Mouse (Mus musculus) Patski (cell line): ENCODE data around the gene Eif3d. TPM values are rescaled to one million over a fixed set of nuclear protein-coding genes. Genes with fewer than 3 reads are reported as not detected.
"Not testable (repeated sequence)": the region's sequence is repeated elsewhere in the genome, so short reads cannot be mapped to it uniquely, and the experiment has no call there.

Experiments
- ATAC-seq: fragments of 100-300 bp; one replicate; pipeline ENCODE4 v1.8.0; 2021
- CTCF ChIA-PET: fragments of 350-600 bp; sonication (Branson Sonifier 250); formaldehyde crosslinking; loops from one replicate; lab custom pipeline; 2022; ENCODE audit warnings: inconsistent platforms; lab: Charles Lee
- POLR2A ChIA-PET: fragments of 350-600 bp; sonication (Branson Sonifier 250); formaldehyde crosslinking; loops from one replicate; lab custom pipeline; 2022; ENCODE audit warnings: antibody characterized with exemption, inconsistent platforms; lab: Charles Lee
- DNase-seq: peaks from one replicate; pipeline ENCODE4 v3.0.0-alpha.2; 2011; ENCODE audit warnings: low read depth, low spot score
- H3K27me3 ChIP-seq: fragments of 371-371 bp; one replicate; pipeline ENCODE4 v1.5.1; 2021
- CTCF ChIP-seq: fragments of 100-300 bp; IDR thresholded peaks from one replicate; pipeline ENCODE4 v1.5.1; 2021
- in situ Hi-C: fragments of 300-500 bp; cut with MboI; formaldehyde crosslinking; loops from 3 replicates; pipeline ENCODE4 v1.11.1; 2018; ENCODE audit warnings: low pct_unique_long_range_greater_than_20kb, mixed read lengths
- polyA plus RNA-seq: library from polyadenylated mRNA; unstranded; gene quantifications from one replicate; pipeline ENCODE4 v1.2.3, GENCODE M21; 2021

Eif3d gene
- polyA plus RNA-seq = 231 TPM

DNA sequence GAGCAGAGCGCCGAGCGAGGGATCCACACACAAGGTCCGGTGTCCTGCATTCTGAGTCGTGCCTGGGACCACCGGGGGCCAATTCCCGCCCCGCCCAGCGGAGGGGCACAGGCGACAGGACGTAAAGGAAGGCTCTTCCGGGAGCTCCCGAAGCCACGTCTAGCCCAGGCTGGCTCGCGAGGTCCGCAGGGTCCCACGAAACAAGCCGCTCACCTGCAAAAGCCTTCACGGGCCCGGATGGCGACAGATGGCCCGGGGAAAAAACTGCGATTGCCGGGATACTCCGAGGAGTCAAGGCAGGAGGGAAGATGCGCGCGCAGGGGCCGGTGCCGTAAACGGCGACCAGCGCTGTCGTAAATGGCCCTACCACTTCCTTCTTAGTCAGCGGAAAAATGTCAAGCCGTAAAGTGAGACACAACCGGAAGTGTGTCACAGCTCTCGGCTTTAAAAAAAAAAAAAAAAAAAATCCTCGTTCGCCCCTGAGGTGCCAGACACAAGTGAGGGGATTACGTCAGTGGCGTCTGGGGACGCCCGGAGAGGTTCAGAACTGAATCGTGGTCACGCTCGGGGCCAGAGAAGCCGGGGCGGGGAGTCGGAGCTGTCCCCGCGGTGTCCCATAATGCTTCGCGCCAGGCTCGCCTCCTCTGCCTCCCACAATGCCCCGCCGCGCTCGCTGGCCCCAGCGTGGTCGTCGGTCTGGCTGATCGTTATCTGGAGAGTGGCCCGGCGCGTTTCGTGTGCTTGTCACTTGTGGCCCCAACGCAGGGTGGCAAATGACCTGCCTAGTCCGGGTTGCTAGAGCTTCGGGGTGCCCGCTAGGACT is at the start of gene Eif3d:
Gene Eif3d, minus strand, starts transcription at position 344 of the 823 bp plus-strand sequence.
- DNase-seq (peak; percentile 82), ATAC-seq (peak; percentile 48)
- TF ChIP-seq CTCF = no peak
- ChIA-PET CTCF (interaction anchor here (1.2 to 2.1 kb wide), 6 partner anchors 12 to 37 kb away, joined by 3 to 10 read pairs (median 3); partner anchors contain the start of gene Foxred2), POLR2A (interaction anchor here (0.7 to 4.4 kb wide), 9 partner anchors 10 to 177 kb away, joined by 3 to 24 read pairs (median 4); partner anchors contain the start of gene Foxred2)
- peaks cover 8% of the 10 kb centered on the region for H3K27me3 ChIP-seq
- in situ Hi-C loops = no loop called here

DNA sequence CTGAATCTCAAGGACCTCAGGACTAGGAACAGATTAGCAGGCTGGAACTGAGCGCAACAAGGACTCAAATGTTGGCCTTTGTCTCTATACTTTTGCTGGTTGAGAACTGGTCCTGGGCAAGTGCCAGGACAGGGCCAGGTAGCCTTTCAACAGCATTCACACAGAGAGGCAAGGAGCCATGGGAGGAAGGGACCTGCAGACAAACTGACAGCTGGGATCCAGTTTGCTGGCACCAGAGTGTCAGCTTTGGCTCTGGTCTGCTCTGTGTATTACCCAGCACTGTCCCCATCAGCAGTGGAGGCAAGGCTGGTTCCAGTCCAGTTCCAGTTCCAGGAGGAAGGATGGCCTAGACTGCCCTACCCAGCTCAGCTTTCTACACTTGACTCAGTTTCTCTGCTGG is 43.4 kb upstream of the Eif3d start:
- no peak for TF ChIP-seq CTCF
- no peak for ATAC-seq

GRCm38 (mm10) chr15:78008206-78008605 is 37.6 kb upstream of the Eif3d start:
- POLR2A ChIA-PET, ATAC-seq, DNase-seq, CTCF ChIA-PET: not testable (repeated sequence)
- in situ Hi-C loops = loop anchor here (25.0 kb wide), 1 partner anchor 421 kb away; the partner anchor contains the start of genes Apol10b and Gm36245
- H3K27me3 ChIP-seq = peaks cover 51% of the 10 kb centered on the region

More for the DNA sequence above, 43.4 kb upstream of the Eif3d start:
- CTCF ChIA-PET = no interaction called here
- peaks cover 37% of the 10 kb centered on the region for H3K27me3 ChIP-seq
- no peak for DNase-seq
- POLR2A ChIA-PET = no interaction called here
- in situ Hi-C loops = loop anchor here (25.0 kb wide), 1 partner anchor 427 kb away; the partner anchor contains the start of genes Apol10b and Gm36245

DNA sequence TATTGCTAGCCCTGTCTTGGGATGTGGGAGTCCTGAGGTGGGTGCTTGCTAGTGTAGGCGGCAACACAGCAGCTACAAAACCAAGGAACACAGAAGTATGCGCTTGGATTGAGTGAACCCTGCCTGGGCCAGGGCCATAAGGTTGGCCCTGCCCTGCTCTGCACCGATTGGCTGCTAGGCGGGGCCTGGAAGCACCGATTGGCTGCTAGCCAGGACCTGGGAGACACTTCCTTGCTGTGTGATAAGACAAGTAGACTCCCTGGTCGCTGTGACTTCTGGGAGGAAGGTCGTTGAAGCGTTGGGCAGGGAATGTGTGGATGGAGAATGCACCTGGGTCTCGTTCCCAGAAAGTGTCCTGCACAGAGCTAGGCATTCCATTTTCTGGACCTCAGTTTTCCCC is 33.3 kb upstream of the Eif3d start:
- ChIA-PET POLR2A (no interaction called here), CTCF (no interaction called here)
- peaks cover 54% of the 10 kb centered on the region for H3K27me3 ChIP-seq
- no peak for TF ChIP-seq CTCF
- in situ Hi-C loops = loop anchor here (25.0 kb wide), 1 partner anchor 417 kb away; the partner anchor contains the start of genes Apol10b and Gm36245
- DNase-seq = no peak
- no peak for ATAC-seq

DNA sequence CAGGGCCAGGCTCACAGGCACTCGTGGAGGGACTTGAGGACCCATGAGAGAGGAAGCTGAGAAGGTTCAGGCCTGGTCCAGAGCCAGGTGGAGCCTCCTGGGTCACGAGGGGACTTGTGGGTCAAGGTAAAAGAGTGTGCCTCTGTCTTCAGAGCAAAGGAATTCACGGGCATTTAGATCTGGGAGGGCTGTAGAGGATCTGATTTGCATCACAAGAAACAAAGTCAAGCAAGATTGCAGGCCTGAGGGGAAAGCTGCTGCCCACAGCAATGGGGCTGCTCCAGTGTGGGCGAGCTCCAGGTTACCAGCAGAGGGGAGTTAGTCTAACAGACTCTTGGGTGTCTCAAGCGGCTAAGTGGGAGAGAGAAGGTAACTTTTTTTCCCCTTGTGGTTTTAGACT is 30.8 kb upstream of the Eif3d start:
- ChIA-PET POLR2A (no interaction called here), CTCF (no interaction called here)
- ATAC-seq (no peak), DNase-seq (no peak)
- in situ Hi-C loops = loop anchor here (25.0 kb wide), 1 partner anchor 414 kb away; the partner anchor contains the start of genes Apol10b and Gm36245
- H3K27me3 ChIP-seq = peaks cover 61% of the 10 kb centered on the region
- TF ChIP-seq CTCF = no peak

GRCm38 (mm10) chr15:77988541-77988940 is 17.9 kb upstream of the Eif3d start:
- no peak for TF ChIP-seq CTCF
- in situ Hi-C loops = loop anchor here (25.0 kb wide), 2 partner anchors 374 to 576 kb away; partner anchors contain the start of gene Apol9a
- CTCF ChIA-PET = no interaction called here
- POLR2A ChIA-PET = interaction anchor here (0.6 kb wide), 1 partner anchor 802 kb away, joined by 3 read pairs; no protein-coding TSS in a partner anchor
- no peak for DNase-seq
- no peak for ATAC-seq
- peaks cover 51% of the 10 kb centered on the region for H3K27me3 ChIP-seq

GRCm38 (mm10) chr15:77983391-77983790 is 12.8 kb upstream of the Eif3d start:
- ATAC-seq = no peak
- TF ChIP-seq CTCF = no peak
- in situ Hi-C loops = loop anchor here (25.0 kb wide), 2 partner anchors 379 to 571 kb away; partner anchors contain the start of gene Apol9a
- peaks cover 55% of the 10 kb centered on the region for H3K27me3 ChIP-seq
- no peak for DNase-seq
- CTCF ChIA-PET = interaction anchor here (2.3 kb wide), 1 partner anchor 12 kb away, joined by 10 read pairs; no protein-coding TSS in a partner anchor
- POLR2A ChIA-PET = no interaction called here

DNA sequence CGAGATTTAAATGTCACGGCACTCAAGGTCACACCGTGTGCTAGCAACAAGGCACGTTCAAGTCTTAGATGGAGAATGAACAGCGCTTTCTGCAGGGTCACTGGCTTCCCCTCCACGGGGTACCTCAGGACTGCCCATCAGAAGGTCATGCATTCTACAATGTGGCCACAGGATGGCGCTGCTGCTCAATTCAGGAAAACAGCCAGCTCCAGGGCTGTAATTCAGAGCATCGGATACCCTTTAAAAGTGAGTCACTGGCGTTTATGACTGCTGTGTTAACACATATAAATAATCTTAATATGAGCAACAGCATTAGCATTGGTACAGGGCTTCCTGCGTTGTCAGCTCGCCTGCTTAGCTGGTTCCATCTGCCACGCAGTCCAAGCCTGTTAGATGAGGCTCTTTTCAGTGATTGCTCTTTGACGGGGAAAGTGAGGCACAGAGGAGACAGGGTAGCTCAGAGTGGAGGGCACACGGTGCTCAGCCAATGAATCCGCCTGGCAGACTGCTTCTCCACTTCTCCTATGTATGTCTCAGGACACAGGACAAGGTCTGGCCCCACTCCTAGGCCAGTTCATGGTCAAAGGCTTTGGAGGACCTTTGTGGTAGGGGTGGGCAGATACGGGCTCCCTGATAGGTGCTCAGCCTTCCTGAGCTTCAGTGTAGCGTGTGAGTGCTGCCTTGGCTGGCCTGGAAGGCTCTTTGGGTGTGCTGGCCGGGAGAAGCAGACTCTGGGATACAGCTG is 11.8 kb upstream of the Eif3d start:
- TF ChIP-seq CTCF = peak; percentile 90
- DNase-seq (no peak), ATAC-seq (no peak)
- in situ Hi-C loops = loop anchor here (25.0 kb wide), 2 partner anchors 380 to 570 kb away; partner anchors contain the start of gene Apol9a
- CTCF ChIA-PET = interaction anchor here (1.3 to 2.3 kb wide), 3 partner anchors 11 to 257 kb away, joined by 3 to 10 read pairs (median 5); no protein-coding TSS in a partner anchor
- peaks cover 53% of the 10 kb centered on the region for H3K27me3 ChIP-seq
- POLR2A ChIA-PET = interaction anchor here (1.1 to 1.5 kb wide), 2 partner anchors 12 to 15 kb away, joined by 3 to 8 read pairs; partner anchors contain the start of gene Eif3d

DNA sequence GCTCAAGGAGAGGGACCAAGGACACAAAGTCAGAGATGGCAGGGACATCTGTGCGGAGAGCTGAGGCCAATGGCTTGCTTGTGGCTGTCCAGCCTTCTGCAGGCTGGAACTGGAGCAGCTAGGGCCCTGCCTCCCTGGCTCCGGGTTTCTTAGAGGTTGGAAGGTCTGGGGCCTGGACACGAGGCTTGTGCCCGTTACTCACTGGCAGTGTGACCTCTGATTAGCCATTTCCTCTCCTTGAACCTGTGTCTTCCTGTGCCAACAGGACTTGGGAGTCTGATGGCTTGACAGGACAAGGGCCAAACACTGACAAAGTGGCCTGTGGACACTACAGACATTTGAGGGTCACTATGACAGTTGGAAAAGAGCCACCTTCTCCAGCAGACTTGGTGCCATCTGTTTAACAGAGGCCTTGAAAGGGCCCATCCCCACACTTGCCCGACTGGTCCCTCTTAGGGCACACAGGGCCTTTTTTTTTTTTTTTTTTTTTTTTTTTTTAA is 10.6 kb upstream of the Eif3d start:
- DNase-seq (no peak), ATAC-seq (no peak)
- TF ChIP-seq CTCF = no peak
- in situ Hi-C loops = loop anchor here (25.0 kb wide), 2 partner anchors 381 to 569 kb away; partner anchors contain the start of gene Apol9a
- H3K27me3 ChIP-seq = peaks cover 50% of the 10 kb centered on the region
- POLR2A ChIA-PET = interaction anchor here (1.1 to 1.5 kb wide), 2 partner anchors 11 to 16 kb away, joined by 3 to 8 read pairs; partner anchors contain the start of gene Eif3d
- CTCF ChIA-PET = interaction anchor here (1.3 to 2.3 kb wide), 3 partner anchors 10 to 258 kb away, joined by 3 to 10 read pairs (median 5); no protein-coding TSS in a partner anchor
